Mouse (Mus musculus): ENCODE results near the gene Zfp692.
A peak's percentile ranks its signal among the peaks of the same experiment; 100 is the strongest.
"Not testable (repeated sequence)": the region's sequence is repeated elsewhere in the genome, so short reads cannot be mapped to it uniquely, and the experiment has no call there.

The Zfp692 gene

DNA sequence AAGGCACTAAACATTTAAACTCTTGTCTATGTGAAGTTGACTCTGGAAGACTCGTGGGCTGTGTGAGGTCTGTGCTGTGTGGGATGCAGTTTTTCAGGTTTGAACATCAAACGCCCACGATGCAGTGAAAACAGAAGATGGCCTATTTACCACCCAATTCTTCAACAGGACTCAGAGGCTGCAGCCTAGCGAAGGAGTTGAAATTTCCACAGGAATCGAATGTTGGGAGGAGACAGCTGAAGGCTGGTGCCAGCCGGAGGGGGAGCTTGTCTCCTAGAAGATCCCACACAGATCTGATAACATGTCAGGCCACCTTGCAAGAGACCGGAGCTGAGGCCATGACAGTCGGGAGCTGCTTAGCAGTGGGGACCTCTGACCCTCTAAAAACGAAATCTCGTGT lies 47.6 kb downstream of the Zfp692 start:
- DNase-seq (ENCODE audit: low spot score in 2 of 2) = peak; percentile 27 to 62

DNA sequence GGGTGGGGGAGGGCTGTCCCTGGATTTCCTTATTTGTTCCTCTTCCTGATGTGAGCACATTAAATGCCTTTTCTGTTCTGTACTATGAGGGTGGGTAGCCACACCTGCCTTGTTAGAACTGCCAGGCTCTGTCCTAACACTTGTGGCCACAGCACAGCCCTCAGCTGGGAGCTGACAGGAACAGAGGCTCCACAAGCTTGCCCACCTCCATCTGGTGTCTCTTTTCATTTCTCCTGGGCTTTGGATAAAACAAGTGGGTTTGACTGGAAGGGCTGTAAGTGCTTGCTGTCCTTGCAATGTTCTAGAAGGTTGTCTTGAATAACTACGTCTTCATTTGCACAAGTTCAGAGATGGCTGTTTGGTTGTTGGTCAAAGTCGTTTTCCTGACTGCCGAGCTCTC lies 48.1 kb downstream of the Zfp692 start:
- peak; percentile 19 to 45 for DNase-seq (ENCODE audit: low spot score in 2 of 2)

DNA sequence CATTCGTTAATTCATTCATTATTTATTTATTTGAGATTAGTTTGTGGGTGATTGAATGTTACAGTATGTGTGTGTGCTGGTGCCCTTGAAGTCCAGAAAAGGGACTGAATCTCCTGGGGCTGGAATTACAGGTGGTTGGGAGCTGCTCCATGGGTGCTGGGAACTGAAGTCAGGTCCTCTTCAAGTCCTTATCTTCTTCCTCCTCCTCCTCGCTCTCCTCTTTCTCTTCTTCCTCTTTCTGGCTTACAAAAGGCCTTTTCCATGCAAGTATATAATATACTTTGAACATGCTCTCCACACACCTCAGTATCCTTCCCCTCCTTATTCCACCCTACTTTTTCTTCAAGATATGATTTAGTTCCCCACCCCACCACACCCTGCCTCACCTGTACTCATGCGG lies 50.2 kb downstream of the Zfp692 start:
- DNase-seq (ENCODE audit: low spot score in 2 of 2) = no peak

DNA sequence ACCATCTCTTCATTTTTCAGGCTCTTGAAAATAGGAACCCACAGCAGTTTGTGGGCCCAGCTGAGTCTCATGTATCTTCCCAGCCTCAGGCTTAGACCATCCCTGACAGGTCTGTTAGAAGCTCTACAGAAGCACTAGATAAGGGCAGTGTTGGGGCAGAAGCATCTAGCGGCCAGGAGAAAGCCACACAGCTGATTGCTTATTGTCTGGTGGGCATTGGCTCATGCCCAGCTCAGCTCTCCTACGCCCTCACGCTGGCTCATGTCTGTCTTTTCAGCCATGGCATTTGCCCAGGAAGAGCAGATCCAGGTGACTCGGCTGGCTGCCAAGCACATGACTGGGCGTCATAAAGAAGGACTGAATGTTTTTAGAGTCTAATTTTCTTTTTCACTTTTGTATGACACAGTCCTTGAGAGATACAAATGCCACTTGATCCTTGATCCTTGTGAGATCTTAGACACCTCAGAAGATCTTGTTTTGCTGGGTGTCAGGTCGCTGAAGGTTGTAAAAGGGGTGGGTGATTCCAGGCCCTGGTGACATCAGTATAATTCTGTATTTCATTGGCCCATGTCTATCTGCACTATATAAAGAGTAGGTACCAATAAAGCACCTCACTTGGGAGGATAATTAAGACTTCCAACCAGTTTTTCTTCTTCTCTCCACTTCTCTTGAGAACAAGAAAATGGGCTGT lies 51.1 kb downstream of the Zfp692 start:
- no peak for DNase-seq (ENCODE audit: low spot score in 2 of 2)

DNA sequence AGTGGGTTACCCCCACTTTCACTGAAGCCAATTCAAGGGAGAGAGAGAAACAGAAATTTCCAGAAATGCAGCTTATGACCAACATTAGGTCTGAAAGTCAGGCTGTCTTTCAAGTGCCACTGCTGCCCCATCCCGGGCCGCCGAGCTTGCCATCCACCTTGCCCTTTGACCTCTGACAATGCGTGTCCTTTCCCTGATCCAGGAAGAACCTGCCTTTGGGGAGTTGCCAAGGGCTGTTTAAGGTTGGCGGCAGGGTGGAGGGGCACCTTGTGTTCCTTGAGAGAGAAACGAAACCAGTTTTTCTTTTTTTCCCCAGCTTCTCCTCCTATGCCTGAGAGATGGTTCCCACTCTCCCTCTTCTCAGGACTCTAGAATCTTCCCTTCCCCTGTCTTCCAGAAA lies 55.7 kb downstream of the Zfp692 start:
- DNase-seq (ENCODE audit: low spot score in 2 of 2) = not testable (repeated sequence)
